Mouse (Mus musculus): ENCODE measurements at regions not wholly inside any gene's neighbourhood (a gene's known extent, or its start where the extent isn't known, plus 50 kb on each side); places are given as distances from the start of the nearest gene placed in this dataset.

- TF ChIP-seq CTCF (IDR thresholded peaks at IDR 0.05) = no peak
- intact Hi-C loops (cut with DNase I) = no loop called here
- H3K4me3 ChIP-seq = no peak overlapping the region
- no peak for DNase-seq (ENCODE audit: extremely low spot score in 1 of 2, low spot score in 2 of 2)
- no peak overlapping the region for H3K27ac ChIP-seq
Measured at GRCm38 (mm10) chr4:29034406-29034805, 221.5 kb downstream of the Epha7 start.

GRCm38 (mm10) chr4:29039993-29040392 lies 227.1 kb downstream of the Epha7 start:
- intact Hi-C loops (cut with DNase I) = no loop called here
- Histone ChIP-seq H3K4me3 (no peak overlapping the region), H3K27ac (no peak overlapping the region)
- TF ChIP-seq CTCF (IDR thresholded peaks at IDR 0.05) = no peak
- DNase-seq (ENCODE audit: extremely low spot score in 1 of 2, low spot score in 2 of 2) = no peak

GRCm38 (mm10) chr4:29068678-29069621 lies 256.0 kb downstream of the Epha7 start:
- intact Hi-C loops (cut with DNase I) = no loop called here
- DNase-seq (ENCODE audit: extremely low spot score in 1 of 2, low spot score in 2 of 2) = no peak
- Histone ChIP-seq H3K27ac (no peak overlapping the region), H3K4me3 (no peak overlapping the region)
- no peak for TF ChIP-seq CTCF (IDR thresholded peaks at IDR 0.05)

DNA sequence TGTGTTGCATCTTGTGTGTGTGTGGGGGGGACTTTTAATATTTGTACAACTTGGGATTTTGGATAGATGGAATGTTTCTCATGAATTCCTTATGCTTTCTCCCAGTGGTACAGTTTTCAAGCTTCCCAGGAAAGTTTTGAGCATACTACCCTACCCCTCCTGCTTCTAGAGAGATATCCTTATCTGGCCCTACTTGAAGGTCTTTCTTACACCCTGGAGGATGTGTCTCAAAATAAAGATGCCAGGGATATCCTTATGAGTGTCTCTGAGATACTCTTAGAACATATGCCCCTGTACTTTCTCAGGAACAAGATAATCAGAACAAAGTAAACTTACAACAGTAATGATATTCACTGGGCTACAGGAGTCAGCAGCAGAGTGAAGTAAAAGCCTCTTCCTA lies 261.3 kb downstream of the Epha7 start:
- intact Hi-C loops (cut with DNase I) = no loop called here
- no peak for TF ChIP-seq CTCF (IDR thresholded peaks at IDR 0.05)
- H3K27ac ChIP-seq = no peak overlapping the region
- no peak overlapping the region for H3K4me3 ChIP-seq
- DNase-seq (ENCODE audit: extremely low spot score in 1 of 2, low spot score in 2 of 2) = no peak

DNA sequence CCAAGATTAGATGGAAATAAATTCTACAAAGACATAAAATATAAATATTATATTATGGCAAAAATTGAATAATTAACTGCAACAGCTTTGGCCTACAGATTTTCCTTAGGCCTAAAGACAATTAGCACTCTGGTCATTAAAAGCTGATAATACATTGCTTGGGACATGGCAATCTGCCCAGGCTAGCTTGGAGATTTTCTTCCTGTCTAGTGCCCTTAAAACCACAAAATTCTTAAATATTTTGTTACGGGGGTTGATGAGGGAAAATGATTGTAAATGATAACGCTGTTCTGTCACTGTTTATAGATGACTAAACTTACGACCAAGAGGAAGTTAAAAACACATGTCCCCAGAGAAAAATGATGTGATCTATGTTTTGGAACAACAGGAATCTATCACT lies 261.9 kb downstream of the Epha7 start:
- TF ChIP-seq CTCF (IDR thresholded peaks at IDR 0.05) = no peak
- Histone ChIP-seq H3K4me3 (no peak overlapping the region), H3K27ac (no peak overlapping the region)
- DNase-seq (ENCODE audit: extremely low spot score in 1 of 2, low spot score in 2 of 2) = no peak
- intact Hi-C loops (cut with DNase I) = no loop called here

GRCm38 (mm10) chr4:29076683-29077082 lies 263.8 kb downstream of the Epha7 start:
- DNase-seq (ENCODE audit: extremely low spot score in 1 of 2, low spot score in 2 of 2) = no peak
- H3K27ac ChIP-seq = no peak overlapping the region
- H3K4me3 ChIP-seq = no peak overlapping the region
- intact Hi-C loops (cut with DNase I) = no loop called here
- TF ChIP-seq CTCF (IDR thresholded peaks at IDR 0.05) = no peak

DNA sequence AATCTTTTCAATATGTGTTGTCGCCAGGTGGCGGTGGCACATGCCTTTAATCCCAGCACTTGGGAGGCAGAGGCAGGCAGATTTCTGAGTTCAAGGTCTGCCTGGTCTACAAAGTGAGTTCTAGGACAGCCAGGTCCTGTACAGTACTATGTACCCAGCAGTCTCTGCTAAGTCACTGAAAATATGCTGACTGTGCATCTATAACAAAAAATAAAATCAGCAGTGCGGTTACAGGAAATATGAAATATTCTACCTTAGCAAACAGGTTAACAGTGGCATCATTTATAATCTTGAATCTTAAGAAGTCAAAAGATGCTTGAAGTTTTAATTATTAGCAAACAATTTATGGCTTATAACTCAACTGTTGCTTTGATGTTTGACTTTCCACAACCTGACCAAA lies 265.5 kb downstream of the Epha7 start:
- DNase-seq (ENCODE audit: extremely low spot score in 1 of 2, low spot score in 2 of 2) = no peak
- no peak for TF ChIP-seq CTCF (IDR thresholded peaks at IDR 0.05)
- Histone ChIP-seq H3K27ac (no peak overlapping the region), H3K4me3 (no peak overlapping the region)
- intact Hi-C loops (cut with DNase I) = no loop called here

DNA sequence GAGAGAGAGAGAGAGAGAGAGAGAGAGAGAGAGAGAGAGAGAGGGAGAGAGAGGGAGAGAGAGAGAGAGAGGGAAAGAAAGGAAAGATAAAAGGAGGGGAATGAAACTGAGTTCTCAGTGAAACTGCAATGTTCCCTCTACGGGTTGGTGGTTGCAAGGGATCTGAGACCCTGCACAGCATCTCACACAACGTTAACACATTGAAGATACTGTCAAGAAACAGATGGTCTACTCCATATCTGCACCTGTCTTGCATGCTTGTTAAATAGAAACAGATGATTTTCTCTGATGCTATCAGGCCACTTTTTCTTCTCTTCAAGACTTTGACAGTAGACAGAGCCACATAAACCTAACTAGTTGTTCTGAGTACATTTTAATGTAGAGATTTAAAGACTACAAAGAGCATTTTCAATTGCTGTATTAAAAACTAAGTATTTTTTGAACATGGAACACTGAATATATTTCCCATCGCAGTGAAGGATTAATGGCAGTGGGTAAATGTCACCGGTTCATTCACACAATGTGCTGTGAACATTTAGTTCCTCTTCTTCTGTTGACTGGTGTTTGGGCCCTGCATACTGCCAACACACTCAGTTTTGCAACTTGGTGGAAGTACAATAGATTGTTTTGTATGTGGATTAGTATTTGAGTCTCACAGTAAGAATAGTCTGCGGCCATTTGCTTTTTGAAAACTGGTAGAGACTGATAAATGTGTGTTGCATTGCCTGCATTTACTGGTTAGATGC lies 270.8 kb downstream of the Epha7 start:
- DNase-seq (ENCODE audit: extremely low spot score in 1 of 2, low spot score in 2 of 2) = no peak
- no peak for TF ChIP-seq CTCF (IDR thresholded peaks at IDR 0.05)
- Histone ChIP-seq H3K4me3 (no peak overlapping the region), H3K27ac (no peak overlapping the region)
- intact Hi-C loops (cut with DNase I) = no loop called here

DNA sequence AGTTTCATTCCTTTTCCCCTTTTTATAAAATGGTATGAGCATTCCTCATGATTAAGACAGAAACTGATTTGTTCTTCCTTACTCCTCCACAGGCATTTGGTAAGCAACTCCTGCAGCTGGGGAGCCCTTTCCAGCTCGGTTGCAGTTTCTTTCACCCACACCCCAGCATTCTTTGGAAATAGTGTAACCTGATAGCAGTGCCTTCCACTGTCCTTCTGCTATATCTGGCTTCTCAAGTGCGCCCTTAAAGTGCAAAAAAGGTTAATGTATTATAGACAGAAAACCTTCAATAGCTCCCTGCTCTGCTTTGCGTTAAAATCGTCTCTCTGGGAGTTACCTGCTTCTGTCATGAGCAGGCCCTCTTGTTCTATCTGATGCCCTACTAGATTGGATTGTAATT lies 278.0 kb downstream of the Epha7 start:
- intact Hi-C loops (cut with DNase I) = no loop called here
- no peak for TF ChIP-seq CTCF (IDR thresholded peaks at IDR 0.05)
- no peak overlapping the region for H3K27ac ChIP-seq
- H3K4me3 ChIP-seq = no peak overlapping the region
- DNase-seq (ENCODE audit: extremely low spot score in 1 of 2, low spot score in 2 of 2) = no peak

DNA sequence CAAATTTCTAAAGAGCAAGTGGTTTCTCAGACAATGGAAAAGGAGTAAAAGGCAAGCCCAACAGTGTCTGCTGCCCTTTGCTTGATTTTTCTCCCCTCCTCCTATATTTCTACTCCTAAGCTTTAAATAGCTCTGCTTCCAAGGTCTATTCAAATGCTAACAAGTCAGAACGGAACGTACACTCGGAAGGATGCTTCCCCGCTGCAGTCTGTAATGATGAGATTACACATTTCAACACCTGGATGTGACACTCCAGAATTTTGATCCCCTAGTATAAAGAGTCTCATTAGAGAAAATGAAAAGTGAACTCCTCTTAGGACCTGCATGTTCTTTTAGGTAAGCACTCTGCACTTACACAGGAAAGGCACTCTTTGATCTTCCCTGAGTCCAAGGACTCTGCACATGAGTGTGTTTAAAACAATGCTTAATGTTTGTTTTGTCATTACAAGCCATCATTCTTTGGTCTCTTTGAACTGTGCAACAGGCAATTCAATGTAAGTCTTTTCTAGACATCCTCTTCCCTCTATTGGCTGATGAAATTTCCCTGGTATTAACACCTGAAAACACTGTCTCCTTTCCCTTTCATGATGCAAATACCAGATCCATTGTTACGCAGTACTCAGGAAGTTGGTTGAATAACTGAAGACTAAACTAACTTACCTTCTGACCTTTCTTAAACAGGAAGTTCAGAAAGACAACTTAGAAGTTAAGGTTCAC lies 278.7 kb downstream of the Epha7 start:
- no peak for DNase-seq (ENCODE audit: extremely low spot score in 1 of 2, low spot score in 2 of 2)
- no peak overlapping the region for H3K4me3 ChIP-seq
- intact Hi-C loops (cut with DNase I) = no loop called here
- no peak for TF ChIP-seq CTCF (IDR thresholded peaks at IDR 0.05)
- no peak overlapping the region for H3K27ac ChIP-seq

- intact Hi-C loops (cut with DNase I) = no loop called here
- no peak for TF ChIP-seq CTCF (IDR thresholded peaks at IDR 0.05)
- Histone ChIP-seq H3K4me3 (no peak overlapping the region), H3K27ac (no peak overlapping the region)
- no peak for DNase-seq (ENCODE audit: extremely low spot score in 1 of 2, low spot score in 2 of 2)
Measured at GRCm38 (mm10) chr4:29102373-29102772, 289.4 kb downstream of the Epha7 start.

- no peak for DNase-seq (ENCODE audit: extremely low spot score in 1 of 2, low spot score in 2 of 2)
- intact Hi-C loops (cut with DNase I) = no loop called here
- H3K4me3 ChIP-seq = no peak overlapping the region
- H3K27ac ChIP-seq = no peak overlapping the region
- TF ChIP-seq CTCF (IDR thresholded peaks at IDR 0.05) = no peak
Measured at GRCm38 (mm10) chr4:29103414-29103813, 290.5 kb downstream of the Epha7 start.
